Mouse (Mus musculus): ENCODE results near the gene Stra8.

The Stra8 gene

DNA sequence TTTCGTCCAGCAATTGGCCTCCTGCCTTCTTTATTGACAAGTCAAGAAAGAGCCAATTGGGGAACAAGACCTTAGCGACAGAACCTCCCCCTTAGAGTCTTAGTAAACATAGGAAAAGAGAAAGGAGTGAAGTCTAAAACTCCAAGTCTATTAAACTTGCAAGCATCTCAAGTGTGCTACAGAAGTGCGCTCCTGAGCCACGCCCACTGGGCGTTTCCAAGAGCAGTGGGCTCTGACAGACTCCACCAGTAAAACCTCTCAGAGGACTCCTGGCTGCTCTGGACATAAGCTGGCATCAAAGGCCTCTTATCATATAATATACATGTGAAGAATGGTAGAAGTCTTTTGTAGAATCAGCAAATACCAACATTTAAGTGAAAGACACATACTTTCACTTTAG lies 16.5 kb upstream of the Stra8 start:
- no peak for DNase-seq (ENCODE audit: low read depth)

DNA sequence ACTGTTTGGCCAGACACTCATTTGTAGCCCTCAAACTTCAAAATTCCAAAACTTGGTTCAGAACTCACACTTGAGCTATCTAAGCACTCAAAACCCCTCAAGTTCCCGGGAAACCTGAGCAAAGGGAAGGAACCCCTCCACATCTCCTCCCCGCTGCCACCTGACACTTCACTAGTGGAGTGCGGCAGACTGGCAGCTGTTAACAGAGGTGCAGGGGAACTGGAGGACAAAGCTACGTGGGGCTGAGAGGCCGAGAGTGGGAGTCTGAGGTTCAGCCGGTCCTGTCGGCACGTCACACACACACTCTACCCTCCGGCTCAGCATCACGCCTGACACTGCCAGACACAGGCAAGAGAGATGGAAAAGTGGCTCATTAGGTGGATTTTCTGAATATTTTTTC lies 16.1 kb upstream of the Stra8 start:
- DNase-seq (ENCODE audit: low read depth), result no peak

DNA sequence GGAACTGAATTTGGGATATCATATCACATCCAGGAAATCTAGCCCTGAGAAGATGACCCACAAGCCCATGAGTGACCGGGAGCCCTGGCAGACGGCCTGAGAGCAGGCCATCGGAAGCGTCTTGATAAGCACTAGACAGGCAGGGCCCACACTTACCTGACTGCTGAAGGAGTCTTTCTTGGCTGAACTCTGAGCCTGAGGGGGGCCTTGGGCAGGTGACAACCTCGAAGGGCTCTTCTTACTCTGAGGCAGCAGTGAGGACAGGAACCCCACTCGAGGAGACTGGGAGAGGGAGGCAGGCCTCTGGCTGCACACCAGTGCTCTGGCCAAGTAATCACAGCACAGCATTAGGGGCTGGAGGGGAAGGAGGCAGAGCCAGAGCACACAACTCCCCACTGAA lies 15.6 kb upstream of the Stra8 start:
- no peak for DNase-seq (ENCODE audit: low read depth)

DNA sequence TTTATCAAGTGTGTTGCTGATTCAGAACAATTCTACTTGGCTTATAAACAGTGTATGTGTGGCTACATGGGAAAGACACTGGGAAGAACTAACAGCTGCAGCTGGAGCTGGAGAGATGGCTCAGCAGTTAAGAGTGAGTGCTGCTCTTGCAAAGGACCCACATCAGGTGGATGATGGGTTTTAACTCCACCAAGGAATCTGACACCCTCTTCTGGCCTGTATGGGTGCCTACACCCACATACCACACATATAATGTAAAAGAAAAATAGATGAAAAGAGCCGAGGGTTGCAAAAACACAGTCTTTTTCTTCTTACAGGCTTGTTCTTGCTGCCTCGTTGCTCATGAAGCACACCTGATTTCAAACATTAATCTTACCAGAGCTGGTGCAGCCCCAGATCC lies 13.8 kb upstream of the Stra8 start:
- DNase-seq (ENCODE audit: low read depth), result no peak

DNA sequence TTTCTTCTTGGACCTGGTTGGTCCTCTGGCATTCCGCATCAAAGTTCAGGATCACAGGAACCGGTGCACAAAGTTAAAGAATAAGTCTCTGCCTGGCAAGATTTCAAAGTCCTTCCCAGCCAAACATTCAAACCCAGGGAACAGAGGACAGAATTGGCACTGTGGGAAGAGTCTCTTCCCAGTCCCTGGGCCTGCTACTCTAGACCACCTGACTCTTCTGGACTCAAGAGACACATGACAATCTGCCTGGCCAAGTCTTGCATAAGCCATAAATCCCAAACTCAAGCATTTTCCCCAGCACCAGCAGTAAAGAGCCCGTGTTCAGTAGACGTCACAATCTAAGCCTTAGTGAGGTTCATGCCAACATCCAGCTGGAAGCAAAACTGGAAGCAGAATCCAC lies 13.3 kb upstream of the Stra8 start:
- DNase-seq (ENCODE audit: low read depth), result no peak

DNA sequence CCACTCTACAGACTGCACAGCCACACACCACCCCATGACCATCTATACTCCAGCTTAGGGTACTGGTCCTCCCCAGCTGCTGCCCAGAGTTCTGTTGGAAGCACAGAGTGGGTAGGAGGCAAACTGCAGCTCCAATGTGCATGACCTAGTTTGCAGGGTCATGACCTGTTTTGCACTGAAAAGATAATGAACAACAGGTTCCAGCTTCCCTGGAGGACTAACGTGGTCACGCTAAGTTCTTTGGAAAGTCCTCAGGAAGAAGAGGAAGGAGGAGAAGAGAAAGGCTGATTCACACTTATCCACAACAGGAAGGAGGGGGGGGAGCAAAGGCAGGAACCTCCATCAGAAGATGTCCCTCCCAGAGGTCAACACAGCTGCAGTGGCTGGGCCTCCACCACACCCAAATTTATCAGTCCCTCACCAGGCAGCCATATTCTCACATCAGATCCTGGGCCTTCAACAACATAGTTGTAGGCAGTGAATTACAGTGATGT lies 12.8 kb upstream of the Stra8 start:
- DNase-seq (ENCODE audit: low read depth), result no peak

DNA sequence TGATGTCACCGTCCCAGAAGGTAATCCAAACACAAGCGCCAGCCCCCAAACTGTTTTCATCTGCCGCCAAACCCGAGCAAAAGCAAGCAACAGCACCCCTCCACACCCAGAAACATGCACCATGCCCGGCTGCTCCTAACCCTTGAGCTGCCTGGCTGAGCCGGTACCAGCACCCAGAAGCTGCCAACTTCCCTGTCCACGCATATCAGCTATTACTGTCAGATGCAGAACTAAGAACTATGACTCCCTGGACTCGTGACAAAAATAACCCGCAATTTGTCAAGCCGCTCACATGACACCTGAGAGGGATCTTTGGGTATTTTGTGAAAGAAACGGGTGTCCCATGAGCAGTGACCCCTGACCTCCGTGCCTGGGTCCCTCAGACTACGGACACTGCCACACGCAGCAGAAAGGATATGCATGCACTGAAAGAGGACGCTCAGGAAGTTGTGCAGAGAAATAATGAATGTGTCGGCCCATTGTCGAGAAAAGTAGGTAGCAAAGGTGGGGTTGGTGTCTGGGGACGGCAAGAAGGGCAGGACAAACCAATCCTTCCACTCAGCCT lies 12.2 kb upstream of the Stra8 start:
- DNase-seq (ENCODE audit: low read depth), result no peak

DNA sequence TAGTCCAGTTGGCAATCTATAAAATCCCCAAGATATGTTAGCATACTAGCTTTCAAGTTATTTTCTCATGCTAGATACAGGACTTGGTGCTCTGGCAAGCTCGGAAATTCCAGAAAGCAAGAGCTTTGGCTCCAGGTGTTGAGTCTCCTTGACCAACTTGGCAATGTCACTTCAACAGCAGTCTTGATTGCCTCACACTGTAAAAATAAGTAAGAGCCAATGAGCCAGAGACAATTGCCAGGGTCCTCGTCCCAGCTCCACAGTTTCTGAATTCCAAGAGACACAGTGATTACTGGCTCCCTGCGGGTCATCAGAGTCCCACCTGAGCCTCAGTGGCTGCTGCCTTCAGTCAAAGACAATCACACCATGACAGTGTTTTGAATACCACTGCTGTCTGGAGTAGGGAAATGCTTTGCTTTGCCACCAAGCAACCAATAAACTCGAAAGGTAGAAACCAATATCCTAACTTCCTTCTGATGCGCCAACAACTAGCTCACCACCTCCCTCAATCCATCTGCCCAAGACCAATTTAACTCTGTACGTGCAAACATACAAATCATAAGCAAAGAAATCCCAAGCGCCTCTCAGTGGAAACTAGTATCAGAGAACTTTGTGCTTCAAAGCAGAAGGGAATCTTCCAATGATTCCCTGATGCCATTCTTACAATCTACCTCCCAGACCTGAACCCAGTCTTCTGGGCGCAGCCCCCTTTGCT lies 10.2 kb upstream of the Stra8 start:
- DNase-seq (ENCODE audit: low read depth), result no peak

DNA sequence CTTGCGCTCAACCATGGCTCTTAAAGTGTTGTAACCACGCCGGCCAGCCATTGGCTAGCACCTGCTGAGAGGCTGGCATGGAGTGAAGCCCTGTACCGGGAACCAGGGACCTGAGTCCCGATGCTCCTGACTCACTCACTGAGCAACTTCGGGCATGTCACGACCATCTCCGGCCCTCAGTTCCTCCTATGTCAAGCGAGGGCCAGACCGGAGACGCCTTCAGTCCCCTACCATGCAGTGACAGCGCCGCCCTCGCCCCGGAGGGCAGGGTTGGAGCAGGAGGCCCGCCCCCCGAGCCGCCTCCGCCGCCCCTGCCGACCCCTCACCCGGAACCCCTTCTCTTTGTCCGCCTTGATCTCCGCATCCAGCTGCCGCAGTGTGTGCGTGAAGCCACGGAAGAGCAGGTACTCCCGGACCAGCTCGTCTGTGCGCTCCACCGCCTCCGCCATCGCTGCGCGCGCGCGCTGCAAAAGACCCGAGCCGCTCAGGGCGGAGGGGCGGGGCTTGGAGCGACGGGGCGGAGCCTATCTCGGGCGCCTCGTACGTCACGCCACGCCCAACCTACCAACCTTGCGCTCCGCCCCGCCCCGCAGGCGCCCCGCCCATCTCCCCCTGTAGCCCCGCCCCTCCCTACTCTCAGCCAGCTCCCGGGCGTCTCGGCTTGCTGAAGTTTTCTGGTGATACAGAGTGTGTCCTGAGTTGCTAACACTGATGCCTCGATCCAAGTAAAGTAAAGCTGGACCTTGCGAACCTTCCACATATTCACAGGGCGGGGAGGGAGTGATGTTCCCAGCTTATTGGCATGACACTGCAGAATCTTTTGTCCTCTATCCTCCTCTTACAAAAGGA lies 9.4 kb upstream of the Stra8 start, which contains the start of gene Wdr91:
Gene Wdr91 (minus strand): TSS at position 506 of the 849 bp plus-strand sequence.
- peak; percentile 98 for DNase-seq (ENCODE audit: low read depth)

DNA sequence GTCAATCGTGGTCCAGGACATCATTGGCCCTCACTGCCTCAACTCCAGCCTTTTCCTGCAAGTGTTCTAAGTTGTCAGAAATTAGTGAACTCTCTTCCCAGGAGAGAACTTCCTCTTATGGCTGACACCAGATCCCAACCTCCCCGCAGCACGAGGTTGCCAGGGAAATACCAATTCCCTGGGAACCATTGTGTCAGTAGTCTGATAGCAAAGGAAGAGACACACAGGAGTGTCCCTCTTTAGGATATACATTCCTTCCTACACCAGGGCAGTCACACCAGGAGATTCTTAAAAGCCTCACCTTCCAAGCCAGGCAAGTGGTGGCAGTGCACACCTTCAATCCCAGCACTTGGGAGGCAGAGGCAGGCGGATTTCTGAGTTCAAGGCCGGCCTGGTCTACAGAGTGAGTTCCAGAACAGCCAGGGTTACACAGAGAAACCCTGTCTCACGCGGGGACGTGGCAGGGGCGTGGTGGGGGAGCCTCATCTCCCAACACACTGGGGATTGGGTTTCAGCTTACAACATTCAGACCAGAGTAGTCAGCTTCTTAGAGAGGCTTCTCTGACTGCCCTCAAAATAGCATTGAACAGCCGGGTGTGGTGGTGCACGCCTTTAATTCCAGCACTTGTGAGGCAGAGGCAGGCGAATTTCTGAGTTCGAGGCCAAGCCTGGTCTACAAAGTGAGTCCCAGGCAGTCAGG lies 6.5 kb upstream of the Stra8 start:
- no peak for DNase-seq (ENCODE audit: low read depth)

DNA sequence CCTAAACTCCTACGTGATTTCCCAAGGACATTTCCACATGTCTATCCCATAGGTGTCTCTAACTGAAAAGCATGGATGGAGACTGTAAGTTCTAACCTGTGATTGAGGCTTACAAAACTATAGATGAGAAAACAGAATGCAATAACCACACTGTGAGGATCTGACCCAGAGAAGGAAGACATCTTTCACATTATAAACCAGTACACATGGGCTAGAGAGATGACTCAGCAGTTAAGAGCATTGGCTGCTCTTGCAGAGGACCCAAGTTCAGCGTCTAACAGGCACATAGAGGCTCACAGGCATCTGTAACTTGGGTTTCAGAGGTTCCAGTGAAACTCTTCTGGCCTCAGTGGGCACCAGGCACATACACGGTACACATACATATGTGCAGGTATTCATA lies 5.5 kb upstream of the Stra8 start:
- DNase-seq (ENCODE audit: low read depth), result no peak

DNA sequence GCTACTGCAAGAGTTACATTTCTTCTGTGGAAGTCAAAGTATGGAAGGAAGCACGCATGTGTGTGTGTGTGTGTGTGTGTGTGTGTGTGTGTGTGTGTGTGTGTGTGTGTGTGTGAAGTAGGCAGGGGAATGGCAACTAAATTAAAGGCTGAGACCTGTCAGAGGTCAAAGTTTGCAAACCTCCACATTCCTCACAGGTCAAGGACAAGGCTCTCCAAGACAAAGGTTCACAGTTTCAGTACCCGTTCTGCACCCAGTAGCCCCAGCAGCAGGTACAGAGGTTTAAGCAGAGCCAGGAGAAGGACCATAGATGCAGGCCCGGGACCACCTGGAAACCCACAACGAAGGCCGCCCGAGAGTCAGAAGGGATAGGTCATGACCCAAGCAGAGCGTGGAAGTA lies 817 bp upstream of the Stra8 start:
- DNase-seq (ENCODE audit: low read depth), result no peak

DNA sequence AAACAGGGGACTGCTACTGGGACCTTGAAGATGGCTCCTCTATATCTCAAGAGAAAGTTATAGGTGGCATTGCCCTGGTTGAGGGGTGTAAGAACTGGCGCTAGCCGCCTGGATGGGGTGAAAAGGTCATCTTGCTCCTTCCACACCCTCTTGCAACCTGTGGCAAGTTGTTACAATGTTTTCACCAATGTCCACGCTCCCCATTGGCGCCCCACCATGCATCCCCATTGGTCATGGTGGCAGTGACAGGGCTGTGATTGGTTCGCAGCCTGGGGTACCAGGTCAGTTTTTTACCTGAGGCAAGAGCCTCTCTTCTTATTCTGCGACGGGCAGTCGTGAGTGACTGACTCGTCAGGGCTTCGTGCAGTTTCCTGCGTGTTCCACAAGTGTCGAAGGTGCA lies 668 bp downstream of the Stra8 start:
- no peak for DNase-seq (ENCODE audit: low read depth)

DNA sequence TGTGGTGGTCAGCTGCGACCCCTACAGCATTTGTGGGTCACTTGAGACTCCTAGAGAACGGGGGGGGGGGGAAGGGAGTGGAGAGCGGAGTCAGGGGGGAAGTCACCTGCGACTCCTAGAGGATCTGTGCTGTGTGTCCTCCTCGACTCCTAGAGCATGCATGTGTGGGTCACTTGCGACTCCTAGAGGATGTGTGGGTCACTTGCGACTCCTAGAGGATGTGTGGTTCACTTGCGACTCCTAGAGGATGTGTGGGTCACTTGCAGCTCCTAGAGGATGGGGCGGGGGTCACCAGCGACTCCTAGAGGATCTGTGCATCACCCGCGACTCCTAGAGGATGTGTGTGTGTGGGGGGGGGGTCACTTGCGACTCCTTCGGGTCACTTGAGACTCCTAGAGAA lies 2.0 kb downstream of the Stra8 start:
- peak; percentile 41 for DNase-seq (ENCODE audit: low read depth)

DNA sequence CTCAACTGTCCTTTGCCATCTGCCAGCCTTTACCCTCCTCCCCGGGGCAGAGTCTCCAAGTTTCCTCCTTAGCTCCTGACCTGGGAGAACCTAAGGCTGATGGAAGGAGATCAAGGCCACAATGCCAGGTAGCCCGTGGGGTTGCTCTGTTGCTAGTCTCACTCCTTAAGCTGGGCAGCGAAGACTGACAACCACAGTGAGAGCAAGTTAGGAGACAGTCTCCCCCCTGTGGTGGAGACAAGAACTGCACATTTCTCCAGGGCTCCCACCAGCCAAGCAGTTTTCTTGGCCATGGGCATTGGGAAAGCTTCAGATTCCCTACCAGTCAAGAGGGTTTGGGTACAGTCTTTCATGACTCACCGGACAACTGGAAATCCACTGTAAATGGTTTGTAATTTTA lies 7.2 kb downstream of the Stra8 start:
- peak; percentile 78 for DNase-seq (ENCODE audit: low read depth)

DNA sequence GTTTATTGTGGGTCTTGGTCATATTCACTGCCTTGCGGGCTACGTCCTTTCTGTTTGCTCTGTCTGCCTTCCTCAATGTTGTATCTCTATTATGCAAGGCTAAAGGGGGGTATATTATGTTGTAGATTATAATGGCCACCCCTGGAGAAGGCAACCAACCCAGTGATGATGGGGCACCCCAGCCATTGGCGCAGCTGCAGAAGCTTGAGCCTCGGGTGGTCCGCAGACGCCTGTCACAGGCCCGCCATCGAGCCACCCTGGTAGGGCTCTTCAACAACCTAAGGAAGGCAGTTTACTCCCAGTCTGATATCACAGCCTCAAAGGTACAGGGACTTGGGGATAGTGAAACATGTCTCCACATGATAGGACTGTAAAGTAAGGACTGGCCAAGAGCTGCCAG lies 7.6 kb downstream of the Stra8 start:
- no peak for DNase-seq (ENCODE audit: low read depth)

DNA sequence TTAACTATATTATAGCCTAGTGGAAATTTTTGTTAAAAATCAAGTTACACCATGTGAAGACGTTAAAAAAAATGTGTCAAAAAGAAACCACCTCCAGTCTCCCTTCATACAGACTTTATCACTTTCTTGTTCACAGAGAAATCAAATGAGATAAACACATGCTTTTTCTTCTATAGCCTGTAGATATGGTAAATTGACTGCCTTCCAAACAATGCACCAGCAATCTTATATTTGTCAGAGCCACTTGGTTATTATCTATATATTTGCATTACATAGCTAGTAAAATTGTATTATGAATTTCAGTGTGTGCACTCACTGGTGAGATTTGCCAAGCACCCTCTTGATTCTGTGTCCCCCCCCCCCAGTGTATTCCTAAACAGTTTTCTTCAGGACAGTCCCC lies 12.7 kb downstream of the Stra8 start:
- DNase-seq (ENCODE audit: low read depth), result no peak

DNA sequence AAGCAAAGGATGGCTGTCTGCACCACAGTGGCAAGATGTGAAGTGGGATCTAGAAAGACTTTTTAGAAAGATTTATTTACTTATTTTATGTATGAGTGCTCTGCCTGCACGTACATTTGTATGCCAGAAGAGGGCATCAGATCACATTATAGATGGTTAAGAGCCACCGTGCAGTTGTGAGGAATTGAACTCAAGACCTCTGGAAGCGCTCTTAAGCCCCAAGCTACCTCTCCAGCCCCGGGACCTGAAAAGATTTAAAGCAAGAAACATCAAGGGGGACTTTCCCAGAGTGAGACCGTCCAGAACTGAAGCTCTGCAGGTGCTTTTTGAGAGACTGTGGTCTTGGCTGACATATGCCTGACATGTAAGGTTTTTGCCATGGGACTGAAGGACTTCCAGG lies 16.8 kb downstream of the Stra8 start:
- no peak for DNase-seq (ENCODE audit: low read depth)

DNA sequence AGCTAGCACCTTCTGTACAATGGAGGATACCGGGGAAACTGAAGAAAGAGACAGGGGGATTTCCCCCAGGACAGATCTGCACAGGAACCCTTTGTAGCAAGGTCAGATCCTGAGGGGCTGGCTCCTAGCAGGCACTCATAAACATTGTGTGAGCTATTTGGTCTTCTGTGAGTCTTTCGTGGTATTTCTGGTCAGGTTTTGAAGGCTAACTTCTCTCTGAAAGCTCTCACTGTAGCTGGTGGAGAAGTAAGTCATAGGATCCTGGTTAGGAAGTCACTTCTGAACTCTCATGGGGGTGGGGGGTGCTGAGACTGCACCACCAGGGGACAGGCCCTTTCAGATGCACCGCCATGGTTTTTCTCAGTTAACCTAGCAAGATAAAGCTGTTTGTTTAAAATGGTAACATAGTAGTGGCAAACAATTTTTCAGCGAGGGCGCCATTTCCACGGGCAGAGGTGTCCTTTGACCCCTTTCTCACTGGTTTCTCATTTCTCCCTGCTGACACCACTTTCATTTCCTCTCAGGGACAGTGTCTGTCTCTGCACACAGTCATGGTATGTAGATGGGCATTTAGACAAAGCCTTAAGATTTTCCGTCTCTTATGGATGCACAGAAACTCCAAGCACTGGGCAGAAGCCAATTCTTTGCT lies 18.4 kb downstream of the Stra8 start:
- DNase-seq (ENCODE audit: low read depth), result peak; percentile 39

DNA sequence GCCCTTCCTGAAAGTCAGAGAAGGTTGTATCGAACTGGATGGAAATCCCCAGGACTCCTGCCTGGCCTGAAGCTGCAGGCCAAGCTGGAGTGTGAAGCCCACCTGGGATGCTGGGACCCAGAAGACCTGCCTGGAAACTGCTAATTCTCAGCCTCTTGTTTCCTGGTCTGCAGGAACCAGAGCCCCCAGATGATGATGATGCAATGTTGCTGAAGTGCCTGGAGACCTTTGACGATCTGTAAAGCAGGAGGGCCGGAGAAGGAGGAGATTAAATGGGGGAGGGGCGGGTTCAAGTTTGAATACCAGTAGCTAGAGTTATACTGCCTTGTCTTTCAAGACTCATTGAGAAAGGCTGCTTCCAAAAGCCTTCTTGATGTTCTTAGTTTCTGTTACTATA lies 19.0 kb downstream of the Stra8 start:
- no peak for DNase-seq (ENCODE audit: low read depth)

DNA sequence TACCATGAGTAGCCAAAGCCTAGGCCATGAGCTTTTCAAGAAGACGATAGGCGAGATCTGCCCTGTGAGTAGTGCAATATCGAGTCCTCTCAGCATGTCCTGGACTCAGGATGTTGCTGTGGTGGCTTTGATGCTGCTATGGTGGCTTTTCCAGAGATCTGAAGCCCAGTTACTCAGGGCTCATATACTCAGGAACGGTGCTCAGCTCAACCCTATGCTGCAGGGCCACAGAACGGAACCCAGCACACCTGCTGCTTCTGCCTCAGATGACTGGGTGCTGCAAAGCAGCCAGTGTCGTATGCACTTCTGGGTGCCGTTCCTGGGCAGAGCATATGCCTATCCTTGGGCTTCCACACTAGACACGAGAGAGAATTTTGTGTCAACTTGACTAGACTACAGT lies 19.5 kb downstream of the Stra8 start:
- DNase-seq (ENCODE audit: low read depth), result peak; percentile 42

DNA sequence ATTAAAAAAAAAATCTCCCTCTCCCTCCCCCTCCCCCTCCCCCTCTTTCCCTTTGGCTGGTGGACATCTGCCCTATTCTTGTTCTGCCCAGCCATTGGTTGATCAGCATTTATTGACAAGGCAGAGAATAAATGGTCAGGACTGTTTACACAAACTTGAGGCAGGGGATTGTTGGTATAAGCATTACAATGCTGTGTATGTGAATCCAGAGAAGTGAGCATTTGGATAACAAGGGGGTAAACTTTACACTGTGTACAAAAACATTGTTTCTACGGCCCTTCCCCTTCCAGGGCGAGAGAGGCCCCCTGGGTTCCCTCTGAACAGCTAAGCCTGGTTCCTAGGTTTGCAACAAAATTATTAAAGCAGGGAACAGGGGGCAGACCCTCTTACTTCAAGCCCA lies 21.5 kb downstream of the Stra8 start:
- DNase-seq (ENCODE audit: low read depth), result no peak
